Mouse (Mus musculus): Measurements from ENCODE around the gene Adora1.

DNA sequence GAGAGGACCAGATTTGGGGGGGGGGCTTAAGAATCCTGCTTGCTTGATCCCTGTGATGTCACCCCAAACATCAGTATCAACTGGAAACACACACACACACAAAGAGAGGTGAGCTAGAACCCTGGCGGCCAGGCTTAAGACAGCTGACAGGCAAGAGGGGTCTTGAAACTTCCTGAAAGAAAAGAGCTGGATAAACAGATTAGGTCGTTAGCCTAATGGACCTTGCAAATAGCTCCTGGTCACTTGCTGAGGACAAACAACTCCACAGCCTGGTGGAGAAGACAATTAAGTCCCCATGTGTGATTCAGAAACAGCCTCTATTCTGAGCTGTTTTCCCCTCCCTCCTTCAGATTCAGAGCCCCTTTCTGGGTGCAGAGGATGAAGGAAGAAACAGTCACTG lies 23.6 kb downstream of the Adora1 start:
- TF ChIP-seq CTCF (IDR thresholded peaks at IDR 0.05; ENCODE audit: low read depth, low read length) = no peak
- TF ChIP-seq POLR2A (IDR thresholded peaks at IDR 0.05; ENCODE audit: borderline replicate concordance, low read depth, low read length) = no peak

Measured in bone marrow macrophage, adult 2 months (primary cell).